Mouse (Mus musculus): ENCODE measurements at regions not wholly inside any gene's neighbourhood (a gene's known extent, or its start where the extent isn't known, plus 50 kb on each side); places are given as distances from the start of the nearest gene placed in this dataset.

GRCm38 (mm10) chr17:65014682-65015081 lies 178.8 kb upstream of the 4930583I09Rik start:
- no peak for DNase-seq (ENCODE audit: low spot score)

DNA sequence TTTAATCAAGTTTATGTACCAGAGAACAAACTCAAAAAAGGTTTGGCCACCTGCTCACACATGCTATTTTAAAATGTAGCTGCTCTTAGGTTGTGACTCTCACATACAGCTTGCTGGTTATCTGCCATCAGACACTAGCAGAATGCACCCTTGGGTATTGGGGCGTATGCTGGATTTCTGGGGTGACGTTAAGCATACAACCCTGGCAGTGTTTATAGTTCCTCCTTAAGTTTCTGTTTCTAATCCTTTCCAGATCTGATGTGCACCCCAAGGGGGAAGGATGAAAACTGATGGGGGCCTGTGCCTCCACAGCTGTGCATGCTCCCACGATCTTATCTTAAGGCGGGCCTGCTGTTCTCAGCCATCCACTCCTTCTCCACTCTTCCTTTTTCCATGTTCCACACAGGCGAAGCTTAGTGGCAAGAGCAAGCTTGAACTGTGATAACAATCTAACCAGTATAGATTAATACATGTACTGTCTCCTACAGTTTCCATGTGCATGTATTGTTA lies 164.8 kb upstream of the 4930583I09Rik start:
- no peak for DNase-seq (ENCODE audit: low spot score)

GRCm38 (mm10) chr17:64994483-64994882 lies 158.6 kb upstream of the 4930583I09Rik start:
- DNase-seq (ENCODE audit: low spot score): no peak

GRCm38 (mm10) chr17:64991262-64991661 lies 155.4 kb upstream of the 4930583I09Rik start:
- no peak for DNase-seq (ENCODE audit: low spot score)

DNA sequence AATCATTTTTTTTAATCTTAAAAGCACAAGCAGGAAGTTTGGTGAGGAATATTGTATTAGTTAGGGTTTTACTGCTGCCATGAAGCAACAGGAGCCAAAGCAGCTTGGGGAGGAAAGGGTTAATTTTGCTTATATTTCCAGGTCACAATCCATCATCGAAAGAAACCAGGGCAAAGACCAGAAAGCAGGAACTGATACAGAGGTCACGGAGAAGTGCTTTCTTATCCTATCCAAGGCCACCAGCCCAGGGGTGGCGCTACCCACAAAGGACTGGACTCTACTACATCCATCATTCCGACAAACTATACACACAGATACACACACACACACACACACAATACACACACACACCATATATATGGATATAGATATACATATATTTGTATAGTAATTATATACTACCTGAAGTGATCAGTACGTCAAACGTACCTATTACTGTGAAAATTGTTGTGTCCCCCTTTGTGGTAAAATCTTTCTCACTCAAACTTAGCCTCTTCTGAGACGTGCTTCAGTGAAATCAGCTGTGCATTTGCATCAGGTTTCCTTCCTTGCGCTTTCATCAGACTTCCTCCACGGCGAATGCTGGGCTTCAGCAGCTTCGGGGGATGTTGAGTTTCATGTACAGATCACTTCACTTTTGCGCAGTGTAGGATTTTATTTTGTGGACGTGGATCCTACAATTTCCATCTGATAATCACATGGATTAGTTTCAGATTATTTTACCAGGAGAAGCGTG lies 148.6 kb upstream of the 4930583I09Rik start:
- DNase-seq (ENCODE audit: low spot score): peak; percentile 8

- no peak for DNase-seq (ENCODE audit: low spot score)
Observed at GRCm38 (mm10) chr17:64983480-64983879, 147.6 kb upstream of the 4930583I09Rik start.

DNA sequence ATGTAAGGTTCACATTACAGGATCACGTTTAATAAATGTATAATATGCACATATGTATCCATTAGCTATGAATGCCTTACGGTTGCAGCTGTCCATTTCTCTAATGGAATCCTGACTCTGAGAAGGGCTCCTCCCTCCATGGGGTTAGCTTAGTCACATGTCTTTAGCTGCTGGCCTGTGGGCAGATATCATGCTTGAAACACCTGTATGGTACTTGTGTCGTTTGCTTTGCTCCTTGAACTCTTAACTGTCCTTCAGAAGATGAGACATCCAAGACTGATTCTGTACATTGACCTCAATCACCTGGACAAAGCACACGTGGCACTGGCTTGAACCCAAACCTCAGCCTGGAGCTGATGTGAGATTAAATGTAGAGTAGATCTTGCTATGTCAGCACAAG lies 128.3 kb upstream of the 4930583I09Rik start:
- no peak for DNase-seq (ENCODE audit: low spot score)

GRCm38 (mm10) chr17:64961887-64962286 lies 126.0 kb upstream of the 4930583I09Rik start:
- DNase-seq (ENCODE audit: low spot score): no peak

GRCm38 (mm10) chr17:64957495-64957894 lies 121.6 kb upstream of the 4930583I09Rik start:
- DNase-seq (ENCODE audit: low spot score): peak; percentile 16

- DNase-seq (ENCODE audit: low spot score): no peak
Observed at GRCm38 (mm10) chr17:64956506-64956905, 120.6 kb upstream of the 4930583I09Rik start.

DNA sequence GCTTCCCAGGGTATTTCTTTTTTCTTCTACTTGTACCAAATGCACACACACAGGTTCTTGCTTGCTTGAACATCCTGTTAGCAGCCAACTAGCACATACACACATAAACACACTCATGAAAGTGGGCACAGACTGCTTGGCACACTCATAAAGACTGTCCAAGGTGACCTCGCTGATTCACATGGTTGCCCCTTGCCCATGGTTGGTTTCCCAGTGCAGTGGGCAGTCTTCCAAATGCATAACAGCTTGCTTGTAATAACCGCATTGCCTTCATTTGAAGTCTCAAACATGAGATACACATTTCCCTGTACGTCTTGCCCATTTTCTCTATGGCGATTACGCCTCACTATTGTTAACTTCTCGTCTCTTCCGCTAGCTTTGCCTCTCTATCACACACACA lies 117.4 kb upstream of the 4930583I09Rik start:
- DNase-seq (ENCODE audit: low spot score): no peak

DNA sequence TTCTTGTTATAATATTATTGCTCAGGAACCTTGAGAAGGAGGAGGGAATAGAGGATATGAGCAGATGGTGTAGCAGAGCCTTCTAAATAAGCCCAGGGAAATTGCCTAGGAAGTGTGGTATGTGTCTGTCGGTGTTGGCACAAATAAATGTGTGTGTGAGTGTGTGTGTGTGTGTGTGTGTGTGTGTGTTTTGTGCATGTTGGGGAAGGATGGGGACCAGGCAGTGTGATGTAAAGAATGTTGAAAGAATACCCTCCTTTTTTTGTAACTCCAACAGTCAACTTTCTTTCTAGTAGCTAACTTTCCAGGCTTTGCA lies 115.7 kb upstream of the 4930583I09Rik start:
- no peak for DNase-seq (ENCODE audit: low spot score)

- no peak for DNase-seq (ENCODE audit: low spot score)
Observed at GRCm38 (mm10) chr17:64950802-64951624, 115.1 kb upstream of the 4930583I09Rik start.

- no peak for DNase-seq (ENCODE audit: low spot score)
Observed at GRCm38 (mm10) chr17:64943213-64943612, 107.3 kb upstream of the 4930583I09Rik start.

GRCm38 (mm10) chr17:64941555-64941954 lies 105.7 kb upstream of the 4930583I09Rik start:
- no peak for DNase-seq (ENCODE audit: low spot score)

- DNase-seq (ENCODE audit: low spot score): no peak
Observed at GRCm38 (mm10) chr17:64935683-64936082, 99.8 kb upstream of the 4930583I09Rik start.

DNA sequence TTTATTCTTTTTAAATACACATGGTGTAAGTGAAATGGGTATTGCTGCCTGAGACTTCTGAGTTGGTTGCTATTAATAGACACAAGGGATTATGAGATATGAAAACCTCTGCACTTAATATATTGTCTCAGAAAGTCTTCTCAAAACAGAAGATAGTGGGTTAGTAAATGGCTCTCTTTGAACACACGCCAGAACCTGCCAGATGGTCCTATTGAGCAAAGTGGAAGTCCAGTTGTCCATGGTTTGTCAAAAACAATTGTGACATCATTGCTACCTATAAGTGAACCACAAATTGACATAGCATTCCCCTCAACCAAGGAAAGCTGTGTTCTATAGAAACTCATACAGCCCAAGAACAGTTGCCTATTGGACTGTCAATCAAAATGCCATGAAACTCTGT lies 98.5 kb upstream of the 4930583I09Rik start:
- no peak for DNase-seq (ENCODE audit: low spot score)

GRCm38 (mm10) chr17:64930816-64931428 lies 95.1 kb upstream of the 4930583I09Rik start:
- DNase-seq (ENCODE audit: low spot score): peak; percentile 26

- DNase-seq (ENCODE audit: low spot score): no peak
Observed at GRCm38 (mm10) chr17:64923762-64924161, 87.9 kb upstream of the 4930583I09Rik start.

DNA sequence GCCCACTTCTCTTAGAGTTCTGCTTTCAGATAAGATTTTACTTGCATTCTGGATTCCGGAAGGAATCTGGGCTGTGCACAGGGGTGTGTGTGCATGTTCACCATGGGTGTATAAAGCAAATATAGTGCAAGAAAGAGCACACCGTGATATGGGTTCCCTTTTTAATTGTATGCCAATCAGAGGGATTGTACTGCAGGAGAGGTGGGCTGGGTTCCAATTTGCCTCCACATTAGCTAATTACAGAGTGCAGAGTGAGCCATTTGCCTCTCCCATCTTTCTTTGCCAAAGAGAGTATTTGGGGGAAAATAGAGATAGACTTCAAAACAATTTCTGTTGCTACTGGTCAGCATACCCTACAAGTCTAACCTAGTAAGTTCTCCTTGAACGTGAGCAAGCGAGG lies 86.4 kb upstream of the 4930583I09Rik start:
- DNase-seq (ENCODE audit: low spot score): no peak

GRCm38 (mm10) chr17:64920236-64920635 lies 84.4 kb upstream of the 4930583I09Rik start:
- no peak for DNase-seq (ENCODE audit: low spot score)

- DNase-seq (ENCODE audit: low spot score): no peak
Observed at GRCm38 (mm10) chr17:64917830-64918229, 82.0 kb upstream of the 4930583I09Rik start.

DNA sequence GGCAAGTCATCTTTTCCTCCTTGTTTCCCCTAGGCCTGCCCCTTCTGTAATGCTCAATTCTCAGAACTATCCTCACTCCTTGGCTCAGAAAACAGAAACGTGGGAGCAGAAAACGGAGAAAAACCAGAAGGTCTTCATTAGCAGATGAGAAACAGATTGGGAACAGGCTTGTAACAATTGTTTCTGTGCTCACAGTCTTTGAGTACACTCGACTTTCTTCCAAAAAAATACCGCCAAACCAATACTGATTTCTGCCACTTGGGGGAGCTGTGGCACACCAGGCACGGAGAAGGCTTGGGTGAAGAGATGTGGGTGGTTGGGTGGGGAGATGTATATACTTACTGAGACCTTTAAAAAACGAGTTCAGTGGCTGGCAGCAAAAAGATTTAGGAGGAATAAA lies 80.8 kb upstream of the 4930583I09Rik start:
- DNase-seq (ENCODE audit: low spot score): peak; percentile 31

All from embryo, embryonic 10.5 days (tissue).